Mouse (Mus musculus) kidney, embryonic 15.5 days (tissue): ENCODE measurements at regions not wholly inside any gene's neighbourhood (a gene's known extent, or its start where the extent isn't known, plus 50 kb on each side); places are given as distances from the start of the nearest gene placed in this dataset.

Source experiments
- ATAC-seq: fragments of 200-750 bp; cut with Nextera tagmentation; replicated peaks from 2 replicates; pipeline ENCODE4 v1.8.0; 2017; ENCODE audit warnings: moderate TSS enrichment; ENCODE audit not compliant: low FRiP score
- H3K27ac ChIP-seq: fragments of 300-500 bp; sonication (generic); 2 replicates; pipeline ENCODE4 v1.5.1; 2015; ENCODE audit warnings: mild to moderate bottlenecking, inconsistent platforms
- H3K27me3 ChIP-seq: fragments of 300-500 bp; sonication (generic); 2 replicates; pipeline ENCODE4 v1.6.1; 2015; ENCODE audit warnings: inconsistent platforms
- H3K36me3 ChIP-seq: fragments of 300-500 bp; sonication (generic); 2 replicates; pipeline ENCODE4 v1.6.1; 2015; ENCODE audit warnings: inconsistent platforms
- H3K4me1 ChIP-seq: fragments of 300-500 bp; sonication (generic); 2 replicates; pipeline ENCODE4 v1.6.1; 2015; ENCODE audit warnings: inconsistent platforms
- H3K4me2 ChIP-seq: fragments of 300-500 bp; sonication (generic); 2 replicates; pipeline ENCODE4 v1.6.1; 2015; ENCODE audit warnings: moderate library complexity, mild to moderate bottlenecking, inconsistent platforms
- H3K4me3 ChIP-seq: fragments of 300-500 bp; sonication (generic); replicated peaks from 2 replicates; pipeline ENCODE4 v1.5.1; 2015; ENCODE audit warnings: mild to moderate bottlenecking, inconsistent platforms
- H3K9ac ChIP-seq: fragments of 300-500 bp; sonication (generic); 2 replicates; pipeline ENCODE4 v1.6.1; 2015; ENCODE audit warnings: mild to moderate bottlenecking, inconsistent platforms
- H3K9me3 ChIP-seq: fragments of 300-500 bp; sonication (generic); replicated peaks from 2 replicates; pipeline ENCODE4 v1.6.1; 2016; ENCODE audit warnings: inconsistent platforms
- WGBS: fragments of 180-500 bp; shearing (Covaris S2); methylation state at CpG from one replicate; pipeline ENCODE4 v1.1.7; 2015; ENCODE audit warnings: mixed read lengths; 5-methylcytosine and 5-hydroxymethylcytosine counted together

GRCm38 (mm10) chr6:53765302-53765701 is 55.3 kb downstream of the Tril start:
- Histone ChIP-seq H3K27me3 (no peaks in the 10 kb centered on the region), H3K9ac (no peak overlapping the region), H3K4me1 (peaks cover 20% of the 10 kb centered on the region), H3K9me3 (no peaks in the 10 kb centered on the region), H3K4me2 (no peak overlapping the region), H3K36me3 (no peaks in the 10 kb centered on the region), H3K4me3 (no peak overlapping the region), H3K27ac (0 out of 2 replicates have a peak overlapping the region, but pooled peaks have one; percentile 22)
- no peak for ATAC-seq
- WGBS, result 62% methylated on average over 5 of the region's 5 CpGs

GRCm38 (mm10) chr6:53762586-53762985 is 58.0 kb downstream of the Tril start:
- Histone ChIP-seq H3K4me2 (no peak overlapping the region), H3K9ac (no peak overlapping the region), H3K27me3 (no peaks in the 10 kb centered on the region), H3K27ac (no peak overlapping the region), H3K4me3 (no peak overlapping the region), H3K9me3 (no peaks in the 10 kb centered on the region), H3K36me3 (no peaks in the 10 kb centered on the region), H3K4me1 (peaks cover 27% of the 10 kb centered on the region)
- ATAC-seq, result no peak
- 48% methylated on average over 9 of the region's 9 CpGs for WGBS

- ATAC-seq, result no peak
- Histone ChIP-seq H3K9ac (no peak overlapping the region), H3K4me3 (no peak overlapping the region), H3K36me3 (no peaks in the 10 kb centered on the region), H3K4me1 (peaks cover 18% of the 10 kb centered on the region), H3K27me3 (no peaks in the 10 kb centered on the region), H3K27ac (peak overlapping the region; percentile 45; the same call in 1 of the 2 replicates), H3K9me3 (no peaks in the 10 kb centered on the region), H3K4me2 (no peak overlapping the region)
- WGBS, result 18% methylated on average over 6 of the region's 6 CpGs
Measured at GRCm38 (mm10) chr6:53760651-53761058, 60.0 kb downstream of the Tril start.

- H3K4me2 ChIP-seq, result no peak overlapping the region
- no peak for ATAC-seq
- H3K27me3 ChIP-seq, result no peaks in the 10 kb centered on the region
- peaks cover 14% of the 10 kb centered on the region for H3K4me1 ChIP-seq
- H3K27ac ChIP-seq, result peak overlapping the region; percentile 54
- H3K9me3 ChIP-seq, result no peaks in the 10 kb centered on the region
- no peak overlapping the region for H3K9ac ChIP-seq
- H3K4me3 ChIP-seq, result no peak overlapping the region
- 16% methylated on average over 3 of the region's 3 CpGs for WGBS
- no peaks in the 10 kb centered on the region for H3K36me3 ChIP-seq
Measured at GRCm38 (mm10) chr6:53759686-53760306, 60.8 kb downstream of the Tril start.

- Histone ChIP-seq H3K9ac (no peak overlapping the region), H3K27ac (no peak overlapping the region), H3K4me3 (no peak overlapping the region), H3K36me3 (no peaks in the 10 kb centered on the region), H3K4me1 (no peaks in the 10 kb centered on the region), H3K27me3 (no peaks in the 10 kb centered on the region), H3K9me3 (no peaks in the 10 kb centered on the region), H3K4me2 (no peak overlapping the region)
- ATAC-seq, result no peak
- 84% methylated on average over 3 of the region's 3 CpGs for WGBS
Measured at GRCm38 (mm10) chr6:53754366-53754765, 66.3 kb downstream of the Tril start.

- Histone ChIP-seq H3K4me3 (no peak overlapping the region), H3K27ac (no peak overlapping the region), H3K4me2 (no peak overlapping the region), H3K4me1 (no peaks in the 10 kb centered on the region), H3K9me3 (no peaks in the 10 kb centered on the region), H3K9ac (no peak overlapping the region), H3K36me3 (no peaks in the 10 kb centered on the region), H3K27me3 (no peaks in the 10 kb centered on the region)
- ATAC-seq, result no peak
- WGBS, result 88% methylated on average over 6 of the region's 6 CpGs
Measured at GRCm38 (mm10) chr6:53750539-53750938, 70.1 kb downstream of the Tril start.
